Mouse (Mus musculus): ENCODE data around the gene Cdc42ep3. TPM values are rescaled to one million over a fixed set of nuclear protein-coding genes. Genes with fewer than 3 reads are reported as not detected.

The Cdc42ep3 gene
- 8.6 and 9.7 TPM in 2 replicates for polyA plus RNA-seq (2016; fragmentation: Nextera tagmentation; extraction: Ambion mirVana)

DNA sequence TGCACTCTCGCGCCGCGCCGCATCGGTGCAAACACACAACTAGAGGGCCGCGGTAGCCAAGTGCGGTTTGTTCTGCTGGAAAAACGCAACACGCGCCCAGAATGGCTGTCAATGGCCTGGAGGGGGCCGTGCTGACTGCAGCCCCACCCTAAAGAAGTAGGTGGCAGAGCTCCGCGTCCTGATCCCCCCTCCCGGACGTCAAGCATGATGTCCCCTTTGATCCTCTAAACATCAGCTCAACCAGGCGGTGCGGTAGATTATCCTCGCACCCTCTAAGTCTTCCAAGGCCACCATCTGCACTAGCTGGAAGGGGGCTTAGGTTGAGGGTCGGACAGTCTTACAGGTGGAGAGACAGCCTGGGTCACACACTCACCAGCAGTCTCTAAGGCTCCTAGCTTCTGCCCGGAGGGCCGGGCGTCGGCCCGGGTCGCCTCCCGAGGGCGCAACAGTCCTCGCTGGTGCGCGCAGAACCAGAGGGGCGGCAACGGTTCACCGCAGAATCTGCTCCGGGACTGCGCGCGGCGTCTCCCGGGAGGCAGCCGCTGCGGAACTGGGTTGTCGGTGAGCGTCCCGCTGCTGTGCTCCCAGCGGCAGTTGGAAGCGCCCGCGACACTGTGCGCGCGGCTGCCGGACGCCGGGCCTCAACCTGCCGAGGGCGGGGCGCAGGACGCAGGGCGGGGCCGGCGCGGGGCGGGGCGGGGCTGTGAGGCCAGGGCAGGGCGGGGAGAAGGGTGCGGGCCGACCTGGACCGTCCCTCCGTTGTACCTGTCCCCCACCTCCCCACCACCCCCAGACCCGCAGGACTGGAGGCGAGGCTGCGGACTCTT lies at the start of gene Cdc42ep3:
Cdc42ep3 (minus strand) TSS at position 648 of the 827 bp plus-strand sequence.
- Histone ChIP-seq H3K9me3 (no peaks in the 10 kb centered on the region), H3K36me3 (replicated peaks) (no peaks in the 10 kb centered on the region), H3K27me3 (ENCODE audit: poor library complexity, severe bottlenecking) (peaks cover 68% of the 10 kb centered on the region), H3K27ac (peak within 1 kb of the TSS; percentile 86), H3K4me1 (peaks cover 39% of the 10 kb centered on the region), H3K4me3 (peak within 1 kb of the TSS; percentile 70)
- DNase-seq (ENCODE audit: extremely low spot score, low spot score) = peak; percentile 70
- under 1% methylated on average over 71 of the region's 74 CpGs for WGBS

DNA sequence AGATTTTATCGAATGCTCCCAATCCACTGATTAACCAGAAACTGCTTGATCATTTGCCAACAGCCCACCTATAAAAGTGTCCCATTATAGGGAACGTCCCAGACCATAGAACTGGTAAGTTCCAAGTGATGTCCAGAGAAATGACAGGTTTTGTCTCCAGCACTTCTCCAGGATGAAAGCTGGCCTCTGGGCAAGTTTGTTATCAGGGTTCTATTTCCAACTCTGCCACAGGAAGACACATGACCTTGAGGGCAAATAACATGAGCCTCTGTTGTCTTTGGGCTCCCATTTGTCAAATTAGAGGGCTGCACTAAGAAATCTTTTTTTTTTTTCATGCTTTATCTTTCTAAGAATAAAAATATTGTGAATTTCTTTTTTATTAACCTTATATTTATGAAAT lies 45.5 kb upstream of the Cdc42ep3 start:
- Histone ChIP-seq H3K27ac (no peak overlapping the region), H3K9me3 (no peaks in the 10 kb centered on the region), H3K4me1 (no peaks in the 10 kb centered on the region), H3K4me3 (no peak overlapping the region), H3K27me3 (ENCODE audit: poor library complexity, severe bottlenecking) (no peaks in the 10 kb centered on the region), H3K36me3 (replicated peaks) (no peaks in the 10 kb centered on the region)
- DNase-seq (ENCODE audit: extremely low spot score, low spot score) = no peak
- 85% methylated on average over 2 of the region's 2 CpGs for WGBS

DNA sequence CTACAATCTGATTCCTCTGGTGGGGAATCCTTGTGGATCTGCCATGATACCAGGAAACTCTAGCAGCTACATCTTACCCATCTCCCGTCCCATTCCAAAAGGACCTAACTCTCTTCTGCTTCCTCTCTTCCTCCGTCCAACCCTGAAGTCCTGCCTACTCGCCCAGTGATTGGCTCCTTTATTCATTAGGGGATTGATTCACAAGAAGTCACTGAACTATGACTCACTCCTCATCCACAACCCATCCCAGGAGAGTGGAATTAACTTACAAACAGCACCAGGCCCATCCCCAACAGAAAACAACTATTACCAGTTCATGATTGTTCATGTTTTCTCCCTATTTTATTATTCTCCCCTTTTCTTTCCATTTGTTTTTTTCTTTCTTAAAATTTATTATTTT lies 43.5 kb upstream of the Cdc42ep3 start:
- H3K4me3 ChIP-seq = no peak overlapping the region
- no peak for DNase-seq (ENCODE audit: extremely low spot score, low spot score)
- H3K9me3 ChIP-seq = no peaks in the 10 kb centered on the region
- H3K4me1 ChIP-seq = no peaks in the 10 kb centered on the region
- no peak overlapping the region for H3K27ac ChIP-seq
- no peaks in the 10 kb centered on the region for H3K36me3 ChIP-seq (replicated peaks)
- WGBS = 79% methylated on average over 3 of the region's 3 CpGs
- no peaks in the 10 kb centered on the region for H3K27me3 ChIP-seq (ENCODE audit: poor library complexity, severe bottlenecking)

DNA sequence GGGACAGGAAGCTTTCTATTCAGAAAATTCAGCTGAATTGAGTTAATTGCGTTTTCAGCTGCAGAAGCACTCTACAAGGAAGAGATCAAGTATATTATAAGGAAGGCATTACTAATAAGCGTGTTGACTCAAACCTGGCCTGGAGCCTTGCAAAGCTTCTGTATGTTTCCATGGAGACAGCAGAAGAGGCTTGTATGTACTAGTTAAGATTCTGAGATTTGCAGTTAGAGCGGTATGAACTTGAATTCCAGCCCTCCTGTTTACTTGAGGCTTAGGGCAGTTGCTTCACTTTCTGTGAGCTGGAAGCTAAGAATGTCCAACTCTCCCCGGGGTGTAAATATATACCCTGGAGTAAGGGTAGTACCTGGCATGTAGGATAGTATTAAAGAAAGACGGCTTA lies 39.9 kb upstream of the Cdc42ep3 start:
- WGBS = 88% methylated on average over 5 of the region's 5 CpGs
- Histone ChIP-seq H3K4me3 (no peak overlapping the region), H3K9me3 (no peaks in the 10 kb centered on the region), H3K27me3 (ENCODE audit: poor library complexity, severe bottlenecking) (no peaks in the 10 kb centered on the region), H3K36me3 (replicated peaks) (no peaks in the 10 kb centered on the region), H3K4me1 (no peaks in the 10 kb centered on the region), H3K27ac (no peak overlapping the region)
- DNase-seq (ENCODE audit: extremely low spot score, low spot score) = no peak

DNA sequence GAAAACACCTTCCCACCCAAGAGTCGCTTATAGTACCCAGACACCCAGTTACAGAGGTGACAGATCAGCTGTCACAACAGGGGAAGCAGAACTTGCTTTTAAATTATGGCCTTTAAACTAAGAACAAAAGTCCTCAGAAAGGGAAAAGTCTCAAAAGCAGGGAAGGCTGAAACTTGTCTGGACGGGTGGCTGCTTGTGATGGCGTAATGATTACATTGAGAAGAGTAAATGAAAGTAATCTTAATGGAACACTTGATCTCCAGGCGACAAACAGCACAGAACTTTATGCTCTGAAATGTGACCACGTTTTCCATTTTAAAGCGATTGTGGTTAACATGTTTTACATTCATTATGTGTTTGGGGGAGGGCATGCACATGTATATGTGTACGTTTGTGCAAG lies 39.0 kb upstream of the Cdc42ep3 start:
- no peak for DNase-seq (ENCODE audit: extremely low spot score, low spot score)
- WGBS = 87% methylated on average over 7 of the region's 7 CpGs
- H3K27me3 ChIP-seq (ENCODE audit: poor library complexity, severe bottlenecking) = no peaks in the 10 kb centered on the region

DNA sequence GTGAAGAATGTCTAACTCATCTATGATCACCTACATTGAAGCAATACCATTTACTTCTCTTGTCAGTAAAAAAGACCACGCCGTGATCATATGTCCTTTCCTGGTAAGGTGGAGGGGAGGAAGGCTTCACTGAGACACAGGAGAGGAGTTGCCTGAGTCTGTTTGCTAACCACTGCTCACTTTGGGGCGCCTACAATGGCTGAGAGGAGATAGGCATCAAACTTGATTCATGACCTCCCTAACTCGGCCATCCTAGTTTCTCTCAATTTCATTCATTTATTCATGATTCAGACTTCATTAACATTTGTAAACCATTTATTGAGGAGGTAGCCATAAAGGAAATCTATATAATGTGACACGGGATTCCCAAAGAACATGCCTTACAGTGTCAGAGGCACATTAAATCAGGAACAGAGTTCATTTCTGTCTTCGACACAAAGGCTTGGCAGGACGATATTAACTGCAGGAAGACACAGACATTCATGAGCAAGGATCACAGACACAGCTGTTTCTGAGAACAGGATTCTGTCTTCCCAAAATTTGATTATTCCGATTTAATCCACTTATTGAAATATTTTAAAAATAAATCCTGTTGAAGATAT lies 32.7 kb upstream of the Cdc42ep3 start:
- no peaks in the 10 kb centered on the region for H3K27me3 ChIP-seq (ENCODE audit: poor library complexity, severe bottlenecking)
- no peak overlapping the region for H3K4me3 ChIP-seq
- H3K27ac ChIP-seq = no peak overlapping the region
- H3K4me1 ChIP-seq = no peaks in the 10 kb centered on the region
- 86% methylated on average over 8 of the region's 8 CpGs for WGBS
- no peaks in the 10 kb centered on the region for H3K9me3 ChIP-seq
- H3K36me3 ChIP-seq (replicated peaks) = no peaks in the 10 kb centered on the region
- DNase-seq (ENCODE audit: extremely low spot score, low spot score) = no peak

More for the DNA sequence above, 39.0 kb upstream of the Cdc42ep3 start:
- no peaks in the 10 kb centered on the region for H3K4me1 ChIP-seq
- H3K4me3 ChIP-seq = no peak overlapping the region
- H3K9me3 ChIP-seq = no peaks in the 10 kb centered on the region
- no peaks in the 10 kb centered on the region for H3K36me3 ChIP-seq (replicated peaks)
- H3K27ac ChIP-seq = no peak overlapping the region

DNA sequence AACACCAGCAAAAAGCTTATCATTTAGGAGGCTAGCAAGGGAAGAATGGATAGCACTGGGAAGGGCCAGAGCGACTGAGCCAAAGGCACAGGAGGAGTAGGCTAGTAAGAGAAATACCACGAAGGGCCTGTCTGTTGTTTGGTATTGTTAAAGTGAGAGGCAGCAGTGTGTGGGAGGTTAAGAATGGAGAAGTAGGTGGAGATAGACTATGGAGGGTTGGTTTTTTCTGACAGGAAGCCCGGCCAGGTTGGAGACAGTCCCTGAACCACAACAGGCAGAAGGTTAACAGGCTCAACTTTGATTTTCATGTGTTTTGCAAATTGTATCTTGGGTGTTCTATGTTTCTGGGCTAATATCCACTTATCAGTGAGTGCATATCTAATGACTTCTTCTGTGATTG lies 26.6 kb upstream of the Cdc42ep3 start:
- DNase-seq (ENCODE audit: extremely low spot score, low spot score) = no peak
- Histone ChIP-seq H3K4me3 (no peak overlapping the region), H3K4me1 (no peaks in the 10 kb centered on the region), H3K36me3 (replicated peaks) (no peaks in the 10 kb centered on the region), H3K9me3 (no peaks in the 10 kb centered on the region), H3K27me3 (ENCODE audit: poor library complexity, severe bottlenecking) (no peaks in the 10 kb centered on the region), H3K27ac (no peak overlapping the region)
- WGBS = 83% methylated on average over 3 of the region's 3 CpGs

DNA sequence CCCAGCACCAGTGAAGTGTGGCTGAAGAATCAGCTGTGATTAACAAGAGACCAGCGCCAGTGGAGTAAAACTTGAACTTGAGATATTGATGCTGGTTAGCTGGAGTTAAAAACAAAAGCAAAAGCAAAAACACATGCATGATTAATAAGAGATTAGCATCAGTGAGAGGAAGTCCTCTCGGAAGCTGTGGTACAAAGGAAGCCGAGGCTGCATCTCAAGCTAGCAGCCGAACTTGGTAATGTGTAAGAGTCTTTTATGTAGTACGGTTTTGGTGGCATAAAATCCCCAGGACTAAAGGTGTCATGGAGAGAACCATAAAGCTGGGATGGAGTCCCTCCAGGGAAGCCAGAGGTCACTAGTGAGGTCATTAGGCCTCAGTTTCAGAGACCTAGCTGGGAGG lies 24.3 kb upstream of the Cdc42ep3 start:
- H3K4me3 ChIP-seq = no peak overlapping the region
- H3K27me3 ChIP-seq (ENCODE audit: poor library complexity, severe bottlenecking) = no peaks in the 10 kb centered on the region
- no peaks in the 10 kb centered on the region for H3K36me3 ChIP-seq (replicated peaks)
- DNase-seq (ENCODE audit: extremely low spot score, low spot score) = no peak
- H3K27ac ChIP-seq = no peak overlapping the region
- H3K4me1 ChIP-seq = no peaks in the 10 kb centered on the region
- no peaks in the 10 kb centered on the region for H3K9me3 ChIP-seq
- 75% methylated on average over 5 of the region's 5 CpGs for WGBS

DNA sequence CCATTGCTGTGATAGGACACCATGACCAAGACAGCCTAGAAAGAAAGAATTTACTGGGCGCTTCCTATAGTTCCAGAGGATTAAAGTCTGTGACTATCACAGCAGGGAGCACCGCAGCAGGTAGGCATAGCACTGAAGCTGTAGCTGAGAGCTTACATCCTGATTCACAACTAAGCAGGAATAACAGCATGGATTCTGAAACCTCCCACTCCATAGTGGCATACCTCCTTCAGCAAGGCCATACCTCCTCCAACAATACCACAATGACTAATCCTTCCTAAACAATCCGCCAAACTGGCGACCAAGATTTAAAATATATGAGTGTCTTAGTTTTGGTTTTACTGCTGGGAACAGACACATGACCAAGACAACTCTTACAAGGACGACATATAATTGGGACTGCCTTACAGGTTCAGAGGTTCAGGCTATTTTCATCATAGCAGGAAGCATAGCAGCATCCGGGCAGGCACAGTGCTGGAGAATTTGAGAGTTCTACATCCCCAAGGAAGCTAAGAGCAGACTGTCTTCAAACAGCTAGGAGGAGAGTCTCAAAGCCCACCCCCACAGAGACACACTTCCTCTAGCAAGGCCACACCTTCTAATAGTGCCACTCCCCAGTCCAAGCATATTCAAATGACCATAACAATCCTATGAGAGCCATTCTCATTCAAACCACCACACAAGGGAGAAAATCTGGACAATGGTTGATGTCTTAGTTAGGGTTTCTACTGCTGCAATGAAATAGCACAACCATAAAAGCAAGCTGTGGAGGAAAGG lies 21.7 kb upstream of the Cdc42ep3 start:
- Histone ChIP-seq H3K36me3 (replicated peaks) (no peaks in the 10 kb centered on the region), H3K4me1 (no peaks in the 10 kb centered on the region), H3K27me3 (ENCODE audit: poor library complexity, severe bottlenecking) (no peaks in the 10 kb centered on the region), H3K9me3 (no peaks in the 10 kb centered on the region), H3K27ac (no peak overlapping the region), H3K4me3 (no peak overlapping the region)
- WGBS = 61% methylated on average over 6 of the region's 6 CpGs
- no peak for DNase-seq (ENCODE audit: extremely low spot score, low spot score)

DNA sequence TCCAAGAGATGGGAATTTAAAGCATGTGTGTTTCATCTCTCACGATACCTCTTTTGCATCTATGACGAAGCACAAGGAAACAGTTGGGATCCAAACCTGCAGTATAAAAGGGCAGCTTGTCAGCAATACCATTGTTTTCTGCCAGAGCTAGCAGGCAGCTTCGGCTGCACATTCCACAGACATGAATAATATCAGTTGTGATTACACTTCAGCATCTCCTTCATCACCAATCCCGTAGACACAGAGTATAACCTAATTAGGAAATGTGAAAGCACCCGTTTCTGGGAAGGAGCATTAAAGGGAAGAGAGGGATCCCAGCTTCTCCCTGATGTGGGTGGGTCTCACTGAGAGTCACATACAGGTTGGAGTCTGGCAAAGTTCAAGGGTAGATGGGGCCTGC lies 18.1 kb upstream of the Cdc42ep3 start:
- H3K27ac ChIP-seq = no peak overlapping the region
- no peak for DNase-seq (ENCODE audit: extremely low spot score, low spot score)
- H3K4me3 ChIP-seq = no peak overlapping the region
- no peaks in the 10 kb centered on the region for H3K4me1 ChIP-seq
- 84% methylated on average over 5 of the region's 5 CpGs for WGBS
- no peaks in the 10 kb centered on the region for H3K36me3 ChIP-seq (replicated peaks)
- no peaks in the 10 kb centered on the region for H3K27me3 ChIP-seq (ENCODE audit: poor library complexity, severe bottlenecking)
- no peaks in the 10 kb centered on the region for H3K9me3 ChIP-seq

DNA sequence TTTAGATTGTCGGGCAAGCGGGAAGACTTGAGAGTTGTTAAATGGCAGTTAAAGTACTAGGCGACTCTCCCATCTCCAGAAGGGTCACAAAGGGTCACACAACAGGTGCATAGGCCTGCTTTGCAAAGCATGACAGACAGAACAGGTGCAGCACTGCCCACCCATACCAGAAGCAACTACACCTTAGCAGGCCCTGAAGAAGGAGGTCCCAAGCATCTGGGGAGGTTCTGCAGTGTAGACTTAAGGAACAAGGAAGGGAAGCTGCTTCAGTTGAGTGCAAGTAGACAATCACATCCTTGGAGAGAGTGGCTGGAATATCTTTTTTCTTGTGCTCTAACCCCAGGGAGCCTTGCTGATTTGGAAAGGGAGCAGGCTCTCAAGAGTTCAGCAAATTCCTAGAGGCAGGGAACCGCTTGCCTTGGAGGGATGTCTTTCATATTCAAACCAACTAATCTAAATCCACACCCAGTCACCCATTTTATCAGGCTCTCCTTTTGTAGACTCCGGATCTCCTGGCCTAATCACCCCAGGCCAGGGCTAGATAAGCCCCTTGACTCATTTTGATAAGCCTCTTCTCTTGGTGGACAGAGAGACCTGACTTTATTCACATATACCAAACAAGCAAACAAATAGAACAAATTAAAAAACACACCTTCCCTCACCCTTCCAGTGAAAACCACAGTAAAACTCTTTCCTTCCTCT lies 10.0 kb upstream of the Cdc42ep3 start:
- H3K27me3 ChIP-seq (ENCODE audit: poor library complexity, severe bottlenecking) = no peaks in the 10 kb centered on the region
- H3K27ac ChIP-seq = no peak overlapping the region
- H3K36me3 ChIP-seq (replicated peaks) = no peaks in the 10 kb centered on the region
- DNase-seq (ENCODE audit: extremely low spot score, low spot score) = no peak
- no peak overlapping the region for H3K4me3 ChIP-seq
- H3K4me1 ChIP-seq = no peaks in the 10 kb centered on the region
- WGBS = 43% methylated on average over 5 of the region's 5 CpGs
- H3K9me3 ChIP-seq = no peaks in the 10 kb centered on the region

DNA sequence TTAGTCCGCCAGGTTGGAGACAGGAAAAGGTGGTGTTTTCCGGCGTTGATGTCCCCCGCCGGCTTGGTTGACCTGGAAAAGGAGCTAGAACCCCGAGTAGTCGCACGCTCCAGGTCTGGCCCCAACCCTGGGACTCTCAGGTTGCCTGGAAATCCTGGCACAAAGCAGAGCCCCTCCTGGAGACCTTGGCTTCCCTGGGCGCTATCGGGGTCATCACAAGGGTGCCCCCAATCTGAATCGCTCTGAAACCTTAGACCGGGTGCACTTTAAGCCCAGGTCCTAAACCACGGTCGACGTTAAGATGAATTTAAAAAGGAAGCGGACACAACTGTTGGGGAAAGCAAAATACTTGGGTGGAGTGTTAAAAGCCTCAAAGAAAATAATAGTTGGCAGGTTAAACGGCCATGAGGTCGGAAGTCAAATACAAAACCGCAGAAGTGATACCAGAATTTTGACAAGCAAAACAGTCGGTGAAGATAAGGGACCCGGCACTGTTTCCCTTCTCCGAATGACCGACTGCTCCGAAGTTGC lies 1.2 kb upstream of the Cdc42ep3 start:
- H3K36me3 ChIP-seq (replicated peaks) = no peaks in the 10 kb centered on the region
- H3K4me1 ChIP-seq = peaks cover 35% of the 10 kb centered on the region
- peak; percentile 36 for DNase-seq (ENCODE audit: extremely low spot score, low spot score)
- peaks cover 68% of the 10 kb centered on the region for H3K27me3 ChIP-seq (ENCODE audit: poor library complexity, severe bottlenecking)
- H3K9me3 ChIP-seq = no peaks in the 10 kb centered on the region
- H3K27ac ChIP-seq = peak overlapping the region; percentile 86; the same call in 1 of the 2 replicates
- peak overlapping the region; percentile 70 for H3K4me3 ChIP-seq
- WGBS = 9% methylated on average over 24 of the region's 24 CpGs

Data from forebrain, embryonic 10.5 days (tissue).